Mouse (Mus musculus) liver, embryonic 14.5 days (tissue): ENCODE data around the gene Ppp2r3a. TPM values are rescaled to one million over a fixed set of nuclear protein-coding genes. Genes with fewer than 3 reads are reported as not detected.

ENCODE experiments used
- ATAC-seq: fragments of 200-750 bp; cut with Nextera tagmentation; 2 replicates; pipeline ENCODE4 v1.8.0; 2017; ENCODE audit warnings: moderate number of reproducible peaks, mild to moderate bottlenecking, moderate library complexity; ENCODE audit not compliant: insufficient read depth
- DNase-seq, 3 experiments: peaks; one replicate each; pipeline ENCODE4 v3.0.0-alpha.2; 2012 to 2013; ENCODE audit warnings: low read depth in 3 of 3, low spot score in 3 of 3
- H3K27ac ChIP-seq: fragments of 300-500 bp; sonication (generic); 2 replicates; pipeline ENCODE4 v1.5.1; 2014; ENCODE audit warnings: moderate library complexity, mild to moderate bottlenecking, control low read depth, inconsistent platforms
- H3K27me3 ChIP-seq: fragments of 300-500 bp; sonication (generic); 2 replicates; pipeline ENCODE4 v1.6.1; 2014; ENCODE audit warnings: mild to moderate bottlenecking, low read length, moderate library complexity; ENCODE audit not compliant: control insufficient read depth, insufficient read depth
- H3K36me3 ChIP-seq: fragments of 300-500 bp; sonication (generic); replicated peaks from 2 replicates; pipeline ENCODE4 v1.6.1; 2014; ENCODE audit warnings: low read depth; ENCODE audit not compliant: control insufficient read depth, insufficient read depth
- H3K4me1 ChIP-seq, 2 experiments: fragments of 200-500 bp in 1 of 2; fragments of 300-500 bp in 1 of 2; sonication (generic) in 1 of 2; replicated peaks; 2 replicates each; pipeline ENCODE4 v1.6.1; 2012 to 2014; ENCODE audit warnings: antibody characterized with exemption in 1 of 2, inconsistent platforms in 1 of 2, low read length in 1 of 2; ENCODE audit not compliant: control insufficient read depth in 2 of 2, insufficient read depth in 2 of 2
- H3K4me2 ChIP-seq: fragments of 300-500 bp; sonication (generic); 2 replicates; pipeline ENCODE4 v1.6.1; 2014; ENCODE audit warnings: low read depth, mild to moderate bottlenecking, control low read depth, moderate library complexity
- H3K4me3 ChIP-seq, 2 experiments: fragments of 200-500 bp in 1 of 2; fragments of 300-500 bp in 1 of 2; sonication (generic) in 1 of 2; 2 replicates each; pipeline ENCODE4 v1.5.1; 2012 to 2014; ENCODE audit warnings: low read depth in 2 of 2, low read length in 2 of 2, mild to moderate bottlenecking in 2 of 2, control low read depth in 1 of 2, inconsistent platforms in 1 of 2, moderate library complexity in 1 of 2; ENCODE audit not compliant: insufficient read depth in 1 of 2
- H3K9ac ChIP-seq: fragments of 300-500 bp; sonication (generic); replicated peaks from 2 replicates; pipeline ENCODE4 v1.6.1; 2014; ENCODE audit warnings: mild to moderate bottlenecking, control low read depth, moderate library complexity
- H3K9me3 ChIP-seq: fragments of 300-500 bp; sonication (generic); 2 replicates; pipeline ENCODE4 v1.6.1; 2016; ENCODE audit warnings: low read length, mixed read lengths; ENCODE audit not compliant: control insufficient read depth
- CTCF ChIP-seq: IDR thresholded peaks from 2 replicates; pipeline ENCODE4 v1.5.1; 2016; ENCODE audit warnings: antibody characterized with exemption, low read depth, control low read depth
- EP300 ChIP-seq: IDR thresholded peaks from 2 replicates; pipeline ENCODE4 v1.6.1; 2016; ENCODE audit warnings: antibody characterized with exemption, low read depth
- WGBS: fragments of 180-500 bp; shearing (Covaris S2); extraction: QIAGEN DNeasy Blood & Tissue Kit; methylation state at CpG from one replicate; pipeline ENCODE4 v1.1.7; 2014; ENCODE audit not compliant: insufficient replicate concordance; 5-methylcytosine and 5-hydroxymethylcytosine counted together
- polyA plus RNA-seq, 2 experiments: library from polyadenylated mRNA; depleted of rRNA in 1 of 2; stranded (reverse) in 1 of 2; unstranded in 1 of 2; fragments of >200 nt; fragmentation: Nextera tagmentation in 1 of 2; extraction: Ambion mirVana in 1 of 2; gene quantifications; 2 replicates each; pipeline versions ENCODE4 v1.2.1 to v1.2.3; 2012 to 2014

Gene Ppp2r3a
- polyA plus RNA-seq, 2 experiments = 2.1 TPM

- Histone ChIP-seq H3K36me3 (no peaks in the 10 kb centered on the region), H3K9ac (no peak overlapping the region), H3K27ac (no peak overlapping the region), H3K4me2 (no peak overlapping the region), H3K4me1 (peaks cover 3 to 19% of the 10 kb centered on the region in 2 experiments; a peak in 3 of 4 replicates), H3K4me3 (no peak overlapping the region), H3K9me3 (no peaks in the 10 kb centered on the region), H3K27me3 (no peaks in the 10 kb centered on the region; the same call in 1 of the 2 replicates)
- 69% methylated on average over 7 of the region's 7 CpGs for WGBS
- TF ChIP-seq CTCF (no peak), EP300 (no peak)
- ATAC-seq = no peak
- no peak for DNase-seq
Measured at GRCm38 (mm10) chr9:101247541-101247940, 4.1 kb downstream of the Ppp2r3a start.

- WGBS = 23% methylated on average over 5 of the region's 5 CpGs
- Histone ChIP-seq H3K9me3 (no peaks in the 10 kb centered on the region), H3K27me3 (no peaks in the 10 kb centered on the region), H3K36me3 (no peaks in the 10 kb centered on the region), H3K4me1 (peaks cover 3 to 14% of the 10 kb centered on the region in 2 experiments; a peak in 3 of 4 replicates), H3K4me2 (no peak overlapping the region), H3K9ac (no peak overlapping the region), H3K27ac (no peak overlapping the region), H3K4me3 (no peak overlapping the region)
- ATAC-seq (peak; percentile 63; the same call in 1 of the 2 replicates), DNase-seq (no peak)
- TF ChIP-seq EP300 = no peak
Measured at GRCm38 (mm10) chr9:101245493-101245892, 6.1 kb downstream of the Ppp2r3a start.

GRCm38 (mm10) chr9:101243711-101244110, 7.9 kb downstream of the Ppp2r3a start:
- 56% methylated on average over 2 of the region's 2 CpGs for WGBS
- TF ChIP-seq EP300 (no peak), CTCF (no peak)
- H3K9ac ChIP-seq = no peak overlapping the region
- H3K4me2 ChIP-seq = no peak overlapping the region
- no peaks in the 10 kb centered on the region for H3K9me3 ChIP-seq
- no peaks in the 10 kb centered on the region for H3K36me3 ChIP-seq
- ATAC-seq = no peak
- no peaks in the 10 kb centered on the region for H3K27me3 ChIP-seq
- H3K4me1 ChIP-seq = peaks cover 0 to 9% of the 10 kb centered on the region in 2 experiments; a peak in 3 of 4 replicates
- no peak for DNase-seq
- no peak overlapping the region for H3K4me3 ChIP-seq
- no peak overlapping the region for H3K27ac ChIP-seq

GRCm38 (mm10) chr9:101240161-101240560, 11.4 kb downstream of the Ppp2r3a start:
- H3K36me3 ChIP-seq = no peaks in the 10 kb centered on the region
- no peak for TF ChIP-seq EP300
- no peak for TF ChIP-seq CTCF
- H3K27ac ChIP-seq = no peak overlapping the region
- no peaks in the 10 kb centered on the region for H3K27me3 ChIP-seq
- WGBS = 17% methylated on average over 3 of the region's 3 CpGs
- H3K4me1 ChIP-seq = peaks cover 0 to 6% of the 10 kb centered on the region in 2 experiments; a peak in 3 of 4 replicates
- H3K9ac ChIP-seq = no peak overlapping the region
- H3K4me3 ChIP-seq = no peak overlapping the region
- H3K9me3 ChIP-seq = no peaks in the 10 kb centered on the region
- ATAC-seq (no peak), DNase-seq (no peak)
- H3K4me2 ChIP-seq = no peak overlapping the region

- Histone ChIP-seq H3K4me1 (peaks cover 0 to 2% of the 10 kb centered on the region in 2 experiments; a peak in 1 of 4 replicates), H3K4me3 (no peak overlapping the region), H3K36me3 (no peaks in the 10 kb centered on the region), H3K27ac (no peak overlapping the region), H3K27me3 (no peaks in the 10 kb centered on the region), H3K9me3 (no peaks in the 10 kb centered on the region), H3K9ac (no peak overlapping the region), H3K4me2 (no peak overlapping the region)
- DNase-seq (no peak), ATAC-seq (no peak)
- TF ChIP-seq EP300 (no peak), CTCF (no peak)
- 63% methylated on average over 2 of the region's 2 CpGs for WGBS
Measured at GRCm38 (mm10) chr9:101235786-101236185, 15.8 kb downstream of the Ppp2r3a start.

- ATAC-seq (no peak), DNase-seq (no peak)
- no peak overlapping the region for H3K4me2 ChIP-seq
- TF ChIP-seq CTCF = no peak
- no peak for TF ChIP-seq EP300
- no peaks in the 10 kb centered on the region for H3K27me3 ChIP-seq
- H3K9ac ChIP-seq = no peak overlapping the region
- 16% methylated on average over 6 of the region's 6 CpGs for WGBS
- peaks cover 0 to 2% of the 10 kb centered on the region in 2 experiments; a peak in 1 of 4 replicates for H3K4me1 ChIP-seq
- H3K4me3 ChIP-seq = no peak overlapping the region
- no peak overlapping the region for H3K27ac ChIP-seq
- no peaks in the 10 kb centered on the region for H3K9me3 ChIP-seq
- no peaks in the 10 kb centered on the region for H3K36me3 ChIP-seq
Measured at GRCm38 (mm10) chr9:101232034-101232433, 19.6 kb downstream of the Ppp2r3a start.
